Mouse (Mus musculus) cerebellum, postnatal 10 days (tissue): ENCODE results near the gene Asb16.
"Not testable (repeated sequence)": the region's sequence is repeated elsewhere in the genome, so short reads cannot be mapped to it uniquely, and the experiment has no call there.

Experiments
- DNase-seq, 2 experiments: peaks; one replicate each; pipeline ENCODE4 v3.0.0; 2021; ENCODE audit warnings: mixed read lengths in 2 of 2

Gene Asb16

GRCm38 (mm10) chr11:102244926-102245449 is 23.6 kb upstream of the Asb16 start:
- peak; percentile 69 to 73 for DNase-seq

GRCm38 (mm10) chr11:102245581-102246272 is 22.8 kb upstream of the Asb16 start:
- peak in 1 of 2 experiments; percentile 8 for DNase-seq

GRCm38 (mm10) chr11:102246273-102246635 is 22.3 kb upstream of the Asb16 start:
- no peak for DNase-seq

- no peak for DNase-seq
Observed at GRCm38 (mm10) chr11:102246871-102247270, 21.7 kb upstream of the Asb16 start.

GRCm38 (mm10) chr11:102248630-102249230 is 19.8 kb upstream of the Asb16 start, which contains the start of gene BC030867:
Gene BC030867, plus strand, starts transcription at chr11:102248882.
- DNase-seq: peak; percentile 97 to 98

- DNase-seq: no peak
Observed at GRCm38 (mm10) chr11:102249351-102250090, 19.0 kb upstream of the Asb16 start.

GRCm38 (mm10) chr11:102257514-102257913 is 11.0 kb upstream of the Asb16 start:
- peak; percentile 65 to 67 for DNase-seq

GRCm38 (mm10) chr11:102258095-102258494 is 10.4 kb upstream of the Asb16 start:
- DNase-seq: no peak

- DNase-seq: no peak
Observed at GRCm38 (mm10) chr11:102258521-102258920, 10.0 kb upstream of the Asb16 start.

GRCm38 (mm10) chr11:102263211-102263610 is 5.3 kb upstream of the Asb16 start:
- peak; percentile 66 to 80 for DNase-seq

- peak; percentile 84 to 93 for DNase-seq
Observed at GRCm38 (mm10) chr11:102265816-102266215, 2.7 kb upstream of the Asb16 start.

GRCm38 (mm10) chr11:102266631-102267355 is 1.8 kb upstream of the Asb16 start:
- DNase-seq: peak; percentile 68 to 73

GRCm38 (mm10) chr11:102267480-102267879 is 1.1 kb upstream of the Asb16 start:
- peak; percentile 88 to 89 for DNase-seq

GRCm38 (mm10) chr11:102276411-102276915 is 7.9 kb downstream of the Asb16 start:
- DNase-seq: peak in 1 of 2 experiments; percentile 54

GRCm38 (mm10) chr11:102277754-102278153 is 9.2 kb downstream of the Asb16 start:
- DNase-seq: peak in 1 of 2 experiments; percentile 50

GRCm38 (mm10) chr11:102279595-102279994 is 11.1 kb downstream of the Asb16 start:
- no peak for DNase-seq

- DNase-seq: not testable (repeated sequence)
Observed at GRCm38 (mm10) chr11:102280267-102280666, 11.7 kb downstream of the Asb16 start.

GRCm38 (mm10) chr11:102283922-102284321 is 15.4 kb downstream of the Asb16 start:
- DNase-seq: no peak

- peak; percentile 97 for DNase-seq
Observed at GRCm38 (mm10) chr11:102284501-102285094, 16.1 kb downstream of the Asb16 start, which contains the start of gene Tmub2. Gene Tmub2, plus strand, starts transcription at chr11:102284931.

- no peak for DNase-seq
Observed at GRCm38 (mm10) chr11:102285095-102285834, 16.7 kb downstream of the Asb16 start.

- DNase-seq: no peak
Observed at GRCm38 (mm10) chr11:102287485-102287884, 18.9 kb downstream of the Asb16 start.
